Mouse (Mus musculus): ENCODE results near the gene Slc47a2.

- TF ChIP-seq CTCF (IDR thresholded peaks at IDR 0.05; ENCODE audit: low read depth, low read length) (no peak), GATA1 (IDR thresholded peaks at IDR 0.05; ENCODE audit: borderline replicate concordance, low read length) (no peak)
These were observed 32.8 kb downstream of the Slc47a2 start for GRCm38 (mm10) chr11:61309831-61310230.

Data from G1E (cell line).